Mouse (Mus musculus): ENCODE data around the gene Lpp.

DNA sequence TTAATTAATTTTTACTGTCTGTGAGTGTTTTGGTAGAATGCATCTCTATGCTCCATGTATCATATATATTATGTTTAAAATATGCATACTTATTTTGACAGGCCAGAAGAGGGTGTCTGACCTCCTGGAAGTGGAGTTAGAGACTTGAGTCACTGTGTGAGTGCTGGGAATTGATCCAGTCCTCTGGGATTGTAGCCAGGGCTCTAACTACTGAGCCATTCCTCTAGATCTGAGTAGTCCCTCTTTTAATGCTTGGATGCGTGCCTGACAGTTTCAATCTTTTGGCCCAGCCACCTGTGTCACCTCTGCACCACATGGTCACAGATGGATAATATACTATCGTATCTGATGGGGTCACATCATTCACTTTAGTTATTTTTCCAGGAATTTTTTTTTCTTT is 138.4 kb downstream of the Lpp start:
- TF ChIP-seq CTCF (IDR thresholded peaks at IDR 0.05; ENCODE audit: low read depth) (no peak), EP300 (IDR thresholded peaks at IDR 0.05; ENCODE audit: low read depth) (no peak)

All from liver, postnatal 0 days (tissue).